Mouse (Mus musculus) testis, postnatal 10 days (tissue): ENCODE measurements at regions not wholly inside any gene's neighbourhood (a gene's known extent, or its start where the extent isn't known, plus 50 kb on each side); places are given as distances from the start of the nearest gene placed in this dataset.
A peak's percentile ranks its signal among the peaks of the same experiment; 100 is the strongest.

Experiments used
- DNase-seq: peaks from one replicate; pipeline ENCODE4 v3.0.0; 2021; ENCODE audit warnings: low spot score

DNA sequence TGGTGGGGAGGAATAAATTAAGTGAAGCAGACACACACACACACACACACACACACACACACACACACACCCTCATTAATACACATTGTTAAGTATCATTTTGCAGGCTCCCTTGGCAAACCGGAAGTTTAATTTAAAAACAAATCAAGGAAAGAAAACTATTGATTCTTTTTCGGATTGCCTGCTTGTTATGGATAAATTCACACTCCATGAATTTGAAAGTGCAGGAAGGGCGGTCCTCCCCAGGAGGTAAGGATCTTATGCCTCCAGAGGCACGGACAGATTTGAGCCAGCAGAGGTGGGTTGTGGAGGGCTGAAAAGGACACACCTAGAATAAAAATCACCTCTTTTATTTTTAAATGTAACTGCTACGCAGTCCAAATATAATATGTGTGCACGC lies 156.2 kb upstream of the Gm15217 start:
- no peak for DNase-seq

DNA sequence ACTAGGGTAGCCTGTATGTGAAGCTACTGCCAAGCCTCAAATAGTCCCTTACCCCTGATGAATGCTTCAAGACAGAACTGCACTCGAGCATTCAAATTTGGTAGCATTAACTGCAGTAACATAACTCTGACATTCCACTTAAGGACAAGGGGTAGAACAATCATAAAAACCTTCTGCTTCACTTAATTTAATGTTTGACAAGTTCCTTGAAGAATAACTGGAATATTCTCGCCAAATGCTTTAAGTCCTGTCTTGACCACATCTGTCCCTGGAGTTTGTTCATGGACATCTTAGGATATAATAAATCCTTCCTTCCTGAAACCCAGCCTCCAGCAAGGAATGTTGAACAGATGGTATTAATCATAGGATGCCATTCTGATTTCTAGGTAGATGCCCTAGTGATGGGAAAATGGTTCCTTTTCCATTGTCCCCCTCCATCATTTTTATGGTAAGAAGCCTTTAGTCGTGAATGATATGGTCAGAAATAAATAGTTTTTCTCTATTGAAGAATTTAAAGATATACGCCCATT lies 154.7 kb upstream of the Gm15217 start:
- DNase-seq = no peak

DNA sequence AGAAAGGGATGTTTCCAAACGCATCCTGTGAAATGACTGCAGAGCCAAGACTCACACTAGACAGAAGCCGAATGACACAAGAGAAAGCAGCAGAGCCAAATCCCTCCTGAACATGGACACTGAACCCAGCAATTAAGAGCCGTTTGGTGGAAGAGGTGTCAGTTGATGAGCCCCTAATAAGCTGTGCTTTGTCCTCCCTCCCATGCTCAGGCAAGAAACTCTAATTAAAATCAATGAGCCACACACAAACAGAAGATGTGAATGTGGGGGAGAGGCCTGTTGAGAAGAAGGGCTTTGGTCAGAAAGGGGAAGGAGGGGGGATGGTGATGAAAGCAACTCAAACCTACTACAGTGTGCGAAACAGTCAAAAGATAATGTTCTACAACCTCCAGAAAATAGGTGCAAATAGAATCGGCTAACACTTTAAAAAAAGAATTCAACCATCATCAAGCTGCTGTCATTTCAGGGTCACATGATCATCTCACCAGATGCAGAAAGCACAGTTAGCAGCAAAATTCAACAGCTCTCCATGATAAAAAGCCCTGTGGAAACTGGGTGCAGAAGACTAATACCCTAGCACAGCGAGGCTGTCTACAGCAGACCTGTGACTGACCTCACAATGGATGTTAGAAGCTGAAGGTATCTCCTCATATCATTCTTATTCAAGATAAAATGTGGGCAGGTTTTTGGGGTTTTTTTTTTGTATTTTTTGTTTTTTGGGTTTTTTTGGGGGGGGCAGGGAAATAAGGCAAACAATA lies 153.2 kb upstream of the Gm15217 start:
- no peak for DNase-seq

DNA sequence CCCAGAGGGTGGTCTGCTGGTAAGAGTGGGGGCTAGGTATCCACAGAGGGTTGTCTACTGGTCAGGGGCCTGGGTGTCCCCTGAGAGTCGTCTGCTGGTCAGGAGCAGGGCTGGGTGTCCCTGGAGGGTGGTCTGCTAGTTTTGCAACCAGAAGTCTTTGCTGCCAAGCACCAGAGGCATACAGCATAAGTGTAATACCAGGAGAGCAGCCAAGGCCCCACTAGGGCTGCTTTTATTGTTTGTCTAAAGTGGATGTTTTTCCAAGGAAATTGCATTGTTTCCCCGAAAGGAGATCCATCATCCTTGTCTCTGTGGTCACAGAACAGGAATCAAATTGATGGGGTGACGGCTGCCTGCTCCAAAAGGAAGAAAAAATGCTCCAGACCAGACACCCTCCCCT lies 145.2 kb upstream of the Gm15217 start:
- no peak for DNase-seq

DNA sequence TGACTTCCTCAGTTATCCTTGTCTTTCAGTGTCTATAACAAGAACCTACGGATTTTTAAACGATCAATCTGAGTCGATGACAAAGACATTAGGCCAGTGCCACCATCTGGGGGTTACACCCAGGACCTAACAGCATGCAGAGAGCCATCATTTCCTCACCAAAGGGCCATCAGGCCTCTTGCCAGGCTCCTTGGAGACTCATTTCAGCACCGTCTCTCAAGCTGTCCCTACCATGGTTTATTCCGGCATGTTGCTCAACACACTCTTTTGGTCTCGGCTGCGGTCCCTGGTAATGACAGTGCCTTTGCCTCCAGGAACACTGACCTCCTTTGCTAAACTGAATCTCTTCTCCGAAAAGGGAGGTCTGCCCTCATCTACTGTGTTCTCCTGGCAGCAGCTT lies 144.4 kb upstream of the Gm15217 start:
- DNase-seq = no peak

DNA sequence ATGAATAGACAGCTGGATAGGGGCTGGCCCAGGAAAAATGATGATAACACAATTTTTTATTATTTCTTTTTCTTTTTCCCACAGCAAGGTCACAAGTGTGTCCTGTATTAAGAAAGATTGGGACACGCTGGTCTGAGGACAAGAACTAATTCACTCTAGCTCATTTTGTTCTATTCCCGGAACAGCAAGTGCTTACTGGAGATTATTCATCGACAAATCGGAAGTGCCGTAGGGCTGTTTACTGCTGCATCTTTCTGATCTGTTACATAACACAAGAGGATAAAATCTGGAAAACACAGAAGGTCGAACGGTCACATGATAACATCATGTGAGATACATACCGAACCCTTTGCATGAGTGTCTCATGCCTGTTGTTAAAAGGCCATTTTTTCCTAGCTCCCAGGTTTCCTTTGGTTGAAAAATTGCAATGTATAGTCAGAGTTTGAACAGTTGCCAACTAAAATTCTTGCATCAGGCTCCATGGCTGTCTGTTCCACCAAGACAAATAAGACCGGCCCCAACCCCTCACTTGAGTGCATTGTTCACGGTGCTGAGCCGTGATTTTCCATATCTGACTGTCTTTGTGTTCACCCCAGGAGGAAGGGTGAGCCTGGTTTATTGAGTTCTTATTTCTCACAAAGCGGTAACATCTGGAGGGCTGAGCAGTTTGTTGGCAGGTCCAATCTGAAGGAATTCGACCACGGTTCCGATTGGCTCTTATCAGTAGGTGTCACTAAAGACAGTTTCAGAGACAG lies 139.0 kb upstream of the Gm15217 start:
- DNase-seq = no peak

DNA sequence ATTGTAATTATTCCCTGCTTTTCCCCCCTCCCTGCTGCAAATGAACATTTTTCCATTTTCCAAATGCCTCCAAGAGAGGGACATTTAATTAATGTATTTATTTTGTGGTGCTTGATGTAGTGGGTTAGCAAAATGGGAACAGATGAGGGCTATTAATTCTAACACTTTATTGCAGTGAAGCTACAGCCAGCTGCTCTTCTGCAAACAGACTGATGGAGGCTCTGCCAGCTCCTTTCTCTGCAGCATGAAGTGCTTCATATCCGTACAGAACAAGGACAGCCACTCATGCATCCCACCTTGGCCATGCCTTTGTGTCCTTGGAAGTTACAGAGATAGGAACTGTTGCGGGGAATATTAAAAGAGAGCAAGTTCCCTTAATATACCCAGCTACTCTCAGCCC lies 138.3 kb upstream of the Gm15217 start:
- no peak for DNase-seq

DNA sequence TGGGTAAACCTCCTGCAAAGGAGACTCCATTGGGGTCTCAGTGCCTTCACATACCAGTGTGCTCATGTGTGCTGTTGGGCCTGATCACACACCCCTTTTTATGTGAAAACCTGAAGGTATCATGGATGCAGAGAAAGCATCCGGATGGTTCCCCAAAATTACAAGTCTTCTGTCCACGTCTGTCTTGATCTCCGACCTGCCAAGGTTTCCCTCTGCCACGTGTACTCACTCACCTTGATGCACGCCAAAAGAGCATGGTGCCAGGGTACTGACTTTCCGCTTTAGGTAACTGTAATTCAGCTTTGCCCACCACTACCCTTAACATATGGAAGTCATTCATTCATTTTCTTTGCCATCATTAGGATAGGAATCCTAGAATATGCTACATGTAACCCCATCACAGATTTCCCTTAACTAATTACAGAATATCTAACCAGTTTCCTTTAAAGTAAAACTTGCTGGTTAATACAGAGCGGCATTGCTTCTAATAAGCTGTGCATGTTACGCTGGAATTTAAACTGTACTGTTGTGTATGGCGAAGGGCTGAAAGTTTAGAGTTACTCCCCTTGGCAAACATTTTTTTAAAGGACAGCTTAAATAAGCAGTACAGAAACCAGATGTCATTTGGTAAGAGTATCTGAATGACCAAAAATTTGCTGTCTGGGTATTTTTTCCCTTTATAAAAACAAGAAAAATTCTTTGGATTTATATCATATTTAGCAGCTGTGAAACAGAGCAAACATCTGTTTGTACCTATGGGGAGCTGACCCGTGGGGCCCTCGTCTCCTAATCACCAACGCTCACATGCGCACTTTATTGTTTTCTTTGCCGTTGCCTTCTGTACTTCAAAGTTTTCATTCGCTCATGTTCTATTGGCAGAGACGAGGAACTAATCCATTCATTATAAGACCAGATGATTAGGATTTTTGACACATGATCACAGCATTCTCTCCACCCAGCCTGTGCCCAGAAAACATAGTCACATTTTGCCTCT lies 131.4 kb upstream of the Gm15217 start:
- no peak for DNase-seq

DNA sequence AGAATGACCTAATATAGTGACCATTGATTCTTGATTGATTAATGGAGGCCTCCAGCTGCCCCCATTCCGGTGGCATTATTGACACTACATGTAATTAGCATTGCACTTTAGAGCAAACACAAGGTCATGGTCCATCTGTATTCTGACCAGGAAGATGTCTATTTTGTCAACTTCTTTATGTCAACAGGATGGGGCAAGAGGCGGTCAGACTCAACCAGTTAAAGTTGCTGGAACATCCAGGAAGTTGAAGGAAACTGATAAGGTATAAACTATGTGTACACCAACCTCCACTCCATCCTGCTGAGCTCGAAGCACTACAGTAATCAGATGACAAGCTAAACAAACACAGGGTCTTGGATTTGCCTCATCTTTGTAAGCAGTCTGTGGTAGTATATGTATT lies 130.1 kb upstream of the Gm15217 start:
- DNase-seq = no peak

DNA sequence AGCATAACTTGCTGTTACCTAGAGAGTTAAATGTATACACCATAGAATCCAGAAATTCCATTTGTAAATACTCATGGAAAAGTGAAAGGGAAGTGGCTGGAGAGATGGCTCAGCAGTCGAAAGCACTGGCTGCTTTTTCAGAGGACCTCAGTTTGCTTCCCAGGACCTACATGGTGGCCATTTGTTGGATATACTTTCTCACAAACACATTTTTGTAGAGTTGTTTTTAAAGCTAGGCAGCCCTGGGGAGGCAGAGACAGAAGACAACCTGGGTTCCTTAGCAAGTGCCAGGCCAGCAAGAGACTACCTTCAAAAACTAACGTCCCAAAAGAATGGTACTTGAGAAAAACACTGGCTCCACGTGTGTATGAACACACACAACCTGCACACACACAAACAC lies 124.0 kb upstream of the Gm15217 start:
- DNase-seq = no peak

DNA sequence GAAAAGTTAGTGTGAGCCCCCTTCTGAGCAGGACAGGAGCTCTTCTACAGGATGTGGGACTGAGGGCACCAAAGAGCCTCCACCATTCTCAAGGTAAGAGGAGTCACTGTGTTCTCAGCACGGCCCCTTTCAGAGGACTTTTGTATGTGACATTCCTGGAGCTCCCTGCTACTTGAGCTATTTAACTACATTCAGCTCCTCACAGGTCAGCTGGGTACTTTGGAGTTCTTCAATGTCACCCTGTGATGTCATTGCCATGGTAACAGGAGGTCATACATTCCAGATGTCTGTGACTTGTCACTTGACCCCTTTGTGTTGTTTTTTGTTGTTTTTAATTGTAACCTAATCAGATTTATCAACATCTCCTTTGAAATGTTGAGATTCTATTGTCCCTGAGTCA lies 122.9 kb upstream of the Gm15217 start:
- DNase-seq = no peak

DNA sequence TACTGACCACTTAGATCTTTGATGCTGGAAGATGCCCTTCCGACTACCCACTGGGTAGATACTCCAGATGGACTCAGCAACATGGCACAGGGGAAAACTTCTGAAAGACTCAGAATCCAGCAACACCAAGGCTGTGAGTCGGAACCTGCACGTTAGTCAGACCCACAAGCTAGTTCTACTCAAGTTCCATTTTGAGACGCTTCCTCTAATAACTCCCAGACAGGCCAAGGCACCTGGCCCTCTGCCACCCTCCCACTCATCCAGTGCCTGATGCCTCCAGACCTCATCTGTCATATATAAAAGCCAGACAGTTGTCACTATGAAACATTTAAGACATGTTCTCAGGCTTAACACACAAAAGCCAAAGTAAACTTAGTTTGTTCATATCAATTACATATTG lies 121.9 kb upstream of the Gm15217 start:
- DNase-seq = peak; percentile 45

DNA sequence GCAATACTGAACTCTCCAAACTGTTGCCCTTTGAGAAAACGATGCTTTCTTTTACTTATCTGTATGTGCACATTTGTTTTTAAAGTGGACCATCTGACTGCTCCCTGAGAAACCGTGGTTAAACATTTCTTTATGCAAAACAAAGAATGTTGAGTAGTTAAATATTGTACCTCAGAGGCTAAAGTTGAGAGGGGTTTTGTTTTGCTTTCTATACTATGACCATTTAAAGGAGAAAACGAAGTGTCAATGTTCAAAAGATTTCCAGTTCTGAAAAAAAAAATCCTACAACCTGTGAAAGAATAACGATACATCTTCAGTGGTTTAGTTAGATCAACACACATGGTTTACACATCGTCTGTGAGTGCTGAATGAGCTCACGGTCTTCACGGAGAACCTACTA lies 120.7 kb upstream of the Gm15217 start:
- no peak for DNase-seq

DNA sequence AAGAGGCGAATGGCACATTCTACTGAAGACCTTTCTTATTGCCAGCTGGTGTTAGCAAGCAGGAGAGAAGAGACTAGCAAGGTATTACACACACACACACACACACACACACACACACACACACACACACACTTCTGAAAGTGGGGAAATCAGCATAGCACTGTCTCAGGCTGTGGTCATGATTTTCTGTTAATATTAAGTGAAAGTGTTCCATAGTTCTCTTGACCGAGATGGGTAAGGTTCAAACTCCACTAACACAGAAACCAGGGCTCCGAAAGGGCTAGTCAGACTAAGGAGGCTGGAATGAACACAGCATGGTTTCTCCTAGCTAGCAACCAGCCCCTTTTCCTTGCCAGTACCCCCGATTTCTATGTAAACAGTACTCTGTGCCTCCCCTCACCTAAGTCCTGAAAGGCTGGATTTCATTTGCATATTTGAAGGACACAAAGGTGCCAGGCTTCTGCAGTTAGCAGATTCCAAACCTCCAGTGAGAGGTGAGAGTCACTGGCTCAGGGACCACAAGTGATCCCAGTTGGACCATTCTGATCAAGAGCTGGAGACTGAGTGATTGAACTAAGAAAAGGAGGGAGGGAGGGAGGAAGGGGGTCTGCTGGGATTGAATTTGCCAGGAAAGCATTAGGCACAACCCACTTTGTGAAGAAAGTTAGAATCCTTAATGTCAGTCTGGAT lies 118.8 kb upstream of the Gm15217 start:
- no peak for DNase-seq

DNA sequence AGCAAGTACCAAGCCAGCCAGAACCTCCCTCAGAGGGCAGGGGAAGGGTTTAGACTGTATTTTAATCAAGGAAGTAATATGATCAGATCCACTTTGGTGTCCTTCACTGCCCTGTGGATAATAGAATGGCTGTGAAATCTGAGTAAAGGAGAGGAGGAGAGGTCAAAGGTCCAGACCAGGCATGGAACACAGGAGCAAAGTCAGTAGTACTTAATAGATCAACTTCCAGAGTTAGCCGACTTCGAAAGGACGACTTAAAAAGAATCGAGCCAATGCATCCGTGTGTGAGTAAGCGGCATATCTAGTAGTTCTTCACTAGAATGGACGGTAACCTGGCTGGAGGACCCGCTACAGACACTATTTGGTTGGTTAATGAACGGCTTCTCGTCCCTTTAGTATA lies 103.8 kb upstream of the Gm15217 start:
- DNase-seq = no peak

DNA sequence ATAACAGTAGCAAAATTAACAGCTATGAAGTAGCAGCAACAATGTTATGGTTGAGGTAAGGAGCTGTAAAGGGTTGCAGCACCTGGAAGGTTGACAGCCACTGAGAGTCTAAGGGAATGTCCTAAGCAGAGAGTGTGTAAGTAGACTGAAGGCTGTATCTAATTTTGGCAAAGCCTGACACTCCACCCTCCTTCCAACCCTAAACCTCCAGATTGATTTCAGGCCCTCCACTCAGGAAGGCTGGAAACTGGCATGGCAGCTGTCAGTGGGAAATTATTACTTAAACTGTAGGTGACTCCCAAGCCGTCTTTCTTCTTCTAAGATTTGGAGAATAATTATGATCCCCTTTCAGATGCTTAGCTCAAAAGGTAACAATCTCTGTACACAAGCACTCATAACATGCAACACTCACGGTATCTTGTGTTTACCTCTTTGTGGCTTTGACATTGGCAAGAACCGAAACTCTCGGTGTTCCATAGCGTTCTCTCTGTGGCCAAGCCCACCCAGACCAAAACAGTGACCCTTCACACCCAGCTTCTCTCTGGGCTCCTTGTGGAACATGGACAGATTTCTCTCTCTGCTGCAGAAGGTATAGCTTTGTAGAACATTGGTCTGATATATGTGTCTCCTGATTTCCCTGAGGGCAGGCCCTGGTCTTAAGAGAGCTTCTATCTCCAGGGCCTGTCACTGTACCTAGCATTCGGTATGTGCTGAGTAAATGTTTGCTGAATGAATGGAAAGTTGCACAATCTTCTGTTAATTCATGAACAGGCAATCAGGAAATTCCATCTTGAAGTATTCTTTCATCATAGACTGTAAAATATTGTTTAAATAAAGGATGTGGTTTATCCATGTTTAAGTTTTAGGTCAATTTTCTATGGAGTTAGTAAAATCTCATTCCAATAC lies 102.0 kb upstream of the Gm15217 start:
- no peak for DNase-seq

DNA sequence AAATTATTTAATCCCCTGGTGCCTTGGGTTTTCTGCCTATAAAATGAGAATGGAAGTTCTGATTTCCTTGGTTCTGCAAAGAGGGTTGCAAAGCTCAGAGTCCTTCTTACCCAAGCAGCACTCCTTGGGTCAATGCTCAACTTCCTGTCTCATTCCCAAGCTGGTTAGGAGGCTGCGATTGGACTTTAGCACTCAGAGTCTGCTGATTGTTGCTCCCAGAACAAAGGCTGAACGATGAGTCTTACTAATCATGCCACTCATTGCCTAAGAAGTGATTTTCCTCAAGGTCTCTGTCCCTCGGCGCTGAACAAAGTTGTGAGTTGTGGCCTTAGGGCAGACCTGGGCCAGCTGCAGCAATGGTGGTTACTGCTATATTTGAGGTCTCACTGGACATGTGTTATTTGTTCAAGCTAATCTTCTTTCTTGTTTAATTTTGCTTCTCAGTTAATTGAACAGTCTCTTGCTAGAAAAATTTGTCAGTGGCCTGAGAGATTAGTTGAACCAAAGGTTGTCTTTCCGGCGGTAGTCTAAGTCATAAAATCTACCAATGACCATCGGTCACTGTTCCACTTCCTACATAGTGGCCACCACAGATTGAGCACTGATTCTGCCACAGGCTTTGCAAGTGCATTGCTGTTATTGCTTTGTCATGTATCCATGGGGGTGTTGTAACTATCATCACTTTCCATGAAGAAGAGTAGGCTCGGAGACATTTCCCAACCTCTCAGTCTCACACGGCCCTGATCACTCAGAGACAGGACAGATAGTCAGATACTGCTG lies 101.2 kb upstream of the Gm15217 start:
- no peak for DNase-seq

DNA sequence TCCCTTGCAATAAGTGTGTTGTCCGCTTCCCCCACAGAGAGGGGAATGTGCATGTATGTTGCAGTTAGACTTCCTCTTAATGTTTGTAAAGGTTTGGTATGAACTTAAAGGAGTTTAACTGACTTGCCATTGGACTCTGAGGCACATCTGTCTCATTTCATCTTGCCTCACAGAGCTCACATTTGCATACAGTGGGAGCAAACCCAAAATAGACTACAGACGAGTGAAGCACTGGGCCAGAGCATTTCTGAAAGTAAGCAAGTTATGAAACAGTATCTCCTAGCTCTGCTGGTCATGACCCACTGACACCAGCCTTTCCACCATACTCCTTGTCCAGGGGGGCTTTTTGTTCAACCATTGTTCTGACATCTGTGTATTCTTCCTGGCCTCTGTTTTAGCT lies 86.8 kb upstream of the Gm15217 start:
- no peak for DNase-seq

DNA sequence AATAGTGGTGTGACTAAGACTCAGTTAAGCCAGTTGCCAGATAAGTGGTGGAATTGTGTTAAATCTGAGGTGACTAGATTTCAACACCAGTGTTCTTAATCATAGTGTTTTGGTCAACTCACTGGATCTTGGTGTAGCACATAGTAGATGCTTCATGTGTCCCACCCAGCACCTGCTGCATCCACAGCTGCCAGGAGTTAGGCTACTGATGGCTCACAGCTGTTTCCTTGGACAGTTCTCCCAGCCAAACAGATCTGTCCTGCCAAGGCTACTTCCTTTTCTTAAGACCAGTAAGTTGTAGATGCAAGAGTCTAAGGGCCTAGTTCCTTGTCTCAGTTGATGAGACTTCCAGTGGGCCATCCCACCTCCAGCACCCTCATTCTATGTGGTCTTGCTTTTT lies 82.9 kb upstream of the Gm15217 start:
- DNase-seq = no peak

DNA sequence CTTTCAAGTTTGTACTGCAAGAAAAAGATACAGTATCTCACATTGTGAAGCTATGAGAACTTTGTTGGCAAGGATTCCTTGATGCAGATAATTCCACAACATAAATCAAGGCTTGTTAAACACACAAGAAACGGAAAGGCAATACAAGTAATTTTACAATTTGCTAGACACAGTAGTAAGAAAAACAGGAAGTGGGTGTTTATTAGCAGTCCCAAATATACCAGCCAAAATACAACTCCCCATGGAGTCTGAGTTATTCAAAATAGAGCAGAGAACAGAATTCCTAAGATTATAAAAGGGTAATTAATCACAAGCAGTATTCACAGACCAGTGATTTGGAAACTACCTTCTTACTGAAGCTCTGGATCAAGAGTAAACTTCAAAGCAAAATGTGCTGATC lies 78.7 kb upstream of the Gm15217 start:
- no peak for DNase-seq
